Mouse (Mus musculus): ENCODE results near the gene Cobll1. TPM values are rescaled to one million over a fixed set of nuclear protein-coding genes. Genes with fewer than 3 reads are reported as not detected.
A peak's percentile ranks its signal among the peaks of the same experiment; 100 is the strongest.
"Not testable (repeated sequence)": the region's sequence is repeated elsewhere in the genome, so short reads cannot be mapped to it uniquely, and the experiment has no call there.

Cobll1 gene
- 10 to 100 TPM; 10.6 to 12.1 (median 10.7) TPM for total RNA-seq (2022)

- DNase-seq (ENCODE audit: low spot score in 2 of 2), result no peak
These were observed at the start of gene Cobll1 for GRCm38 (mm10) chr2:65238964-65239570. Gene Cobll1, minus strand, starts transcription at chr2:65239403.

DNA sequence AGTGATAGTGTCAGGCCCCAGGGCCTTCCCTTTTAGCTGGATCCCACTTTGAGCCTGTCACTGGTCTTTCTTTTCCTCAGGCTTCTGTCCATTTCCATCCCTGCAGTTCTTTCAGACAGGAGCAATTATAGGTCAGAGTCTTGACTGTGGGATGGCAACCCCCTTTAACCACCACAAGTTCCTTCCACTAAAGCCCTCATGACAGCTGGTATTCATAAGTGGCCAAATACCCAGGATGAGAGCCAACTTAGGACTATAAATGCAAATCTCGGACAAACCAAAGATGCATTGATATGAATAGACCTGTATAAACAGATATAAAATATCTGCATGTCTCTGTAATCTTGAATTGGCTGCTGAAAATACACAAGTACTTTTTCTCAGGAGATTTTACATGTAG is 49.5 kb upstream of the Cobll1 start:
- DNase-seq (ENCODE audit: low spot score in 2 of 2), result no peak

DNA sequence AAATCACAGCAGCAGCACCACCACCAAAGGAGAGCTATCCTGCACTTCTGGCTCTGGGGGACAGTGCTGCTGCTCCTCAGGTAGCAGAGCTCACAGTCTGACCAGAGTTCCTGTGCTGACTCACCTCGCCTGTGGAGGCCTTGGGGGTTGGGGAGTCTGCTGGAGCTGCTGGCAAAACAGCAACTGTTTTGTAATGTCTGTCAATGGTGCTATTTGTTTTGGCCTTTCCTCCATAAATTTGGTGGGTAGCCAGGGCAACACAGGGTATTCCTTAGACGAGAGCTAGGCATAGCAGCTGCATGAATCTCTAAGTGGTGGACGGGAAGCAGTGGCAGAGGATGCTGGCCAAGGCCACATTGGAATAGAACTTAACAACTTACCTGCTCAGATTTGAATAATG is 46.2 kb upstream of the Cobll1 start:
- DNase-seq (ENCODE audit: low spot score in 2 of 2), result peak in 1 of 2 experiments; percentile 25

- no peak for DNase-seq (ENCODE audit: low spot score in 2 of 2)
These were observed 43.8 kb upstream of the Cobll1 start for GRCm38 (mm10) chr2:65282979-65283378.

- DNase-seq (ENCODE audit: low spot score in 2 of 2), result no peak
These were observed 40.0 kb upstream of the Cobll1 start for GRCm38 (mm10) chr2:65279029-65279690.

- peak in 1 of 2 experiments; percentile 35 for DNase-seq (ENCODE audit: low spot score in 2 of 2)
These were observed 36.3 kb upstream of the Cobll1 start for GRCm38 (mm10) chr2:65275443-65276061.

DNA sequence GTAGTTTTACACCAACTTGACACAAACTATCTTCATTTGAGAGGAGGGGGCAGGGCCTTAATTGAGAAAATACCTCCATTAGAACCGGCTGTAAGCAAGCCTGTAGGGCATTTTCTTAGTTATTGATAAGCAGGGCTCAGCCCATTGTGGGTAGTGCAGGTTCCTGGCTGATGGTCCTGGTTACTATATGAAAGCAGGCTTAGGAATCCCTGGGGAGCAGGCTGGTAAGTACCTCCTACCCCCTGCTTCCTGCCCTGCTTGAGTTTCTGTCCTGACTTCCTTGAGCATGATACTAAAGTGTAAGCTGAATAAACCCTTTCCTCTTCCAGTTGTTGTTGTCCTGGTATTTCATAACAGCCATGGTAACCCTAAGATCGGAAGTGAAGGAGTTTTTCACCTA is 34.7 kb upstream of the Cobll1 start:
- no peak for DNase-seq (ENCODE audit: low spot score in 2 of 2)

DNA sequence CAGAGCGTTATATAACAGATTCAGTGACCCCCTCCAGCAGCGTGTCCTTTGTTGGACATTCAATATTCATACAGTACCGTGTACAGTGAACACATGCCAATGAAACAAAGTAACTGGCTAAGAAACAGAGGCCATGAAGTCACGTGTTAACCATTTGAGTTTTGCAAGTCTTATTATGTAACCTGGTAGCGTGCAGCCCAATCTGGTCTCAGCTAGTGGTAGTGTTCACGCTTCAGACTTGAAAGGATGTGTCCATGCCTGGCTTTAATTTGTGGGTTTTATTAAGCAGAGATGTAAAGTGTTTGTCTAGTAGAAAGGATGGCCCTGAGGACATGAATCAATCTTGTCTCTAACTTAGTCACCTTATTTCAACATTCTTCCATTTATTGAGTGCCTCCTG is 29.5 kb upstream of the Cobll1 start:
- DNase-seq (ENCODE audit: low spot score in 2 of 2), result no peak

DNA sequence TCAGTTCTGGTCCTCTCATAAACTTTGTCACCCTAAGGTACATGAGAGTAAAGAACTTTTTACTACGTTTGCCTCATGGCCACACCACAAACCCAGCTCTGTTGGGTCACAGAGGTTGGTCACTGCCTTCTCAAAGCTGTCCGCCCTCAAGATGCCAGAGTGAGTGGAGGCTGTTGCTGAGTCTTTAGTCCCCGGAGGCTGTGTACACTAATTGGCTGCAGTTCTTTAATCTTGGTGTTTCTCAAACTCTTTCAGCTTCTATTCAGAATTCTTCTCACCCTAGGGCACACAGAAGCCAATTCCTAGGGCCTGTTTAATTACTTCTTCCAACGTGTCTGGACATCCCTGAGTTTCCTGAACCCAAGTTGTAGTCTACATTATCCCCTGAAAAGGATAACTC is 28.6 kb upstream of the Cobll1 start:
- no peak for DNase-seq (ENCODE audit: low spot score in 2 of 2)

- DNase-seq (ENCODE audit: low spot score in 2 of 2), result no peak
These were observed 27.5 kb upstream of the Cobll1 start for GRCm38 (mm10) chr2:65266576-65267299.

GRCm38 (mm10) chr2:65262251-65262650 is 23.0 kb upstream of the Cobll1 start:
- DNase-seq (ENCODE audit: low spot score in 2 of 2), result no peak

DNA sequence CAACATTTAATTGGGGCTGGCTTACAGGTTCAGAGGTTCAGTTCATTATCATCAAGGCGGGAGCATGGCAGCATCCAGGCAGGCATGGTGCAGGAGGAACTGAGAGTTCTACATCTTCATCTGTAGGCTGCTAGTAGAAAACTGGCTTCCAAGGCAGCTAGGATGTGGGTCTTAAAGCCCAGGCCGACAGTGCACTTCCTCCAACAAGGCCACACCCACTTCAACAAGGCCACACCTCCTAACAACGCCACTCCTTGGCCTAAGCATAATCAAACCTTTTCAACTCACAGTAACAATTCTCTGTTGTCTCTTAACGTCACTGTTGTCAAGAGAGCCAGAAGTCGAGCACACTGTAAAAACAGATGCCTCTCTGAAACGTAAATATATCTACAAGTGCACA is 21.6 kb upstream of the Cobll1 start:
- DNase-seq (ENCODE audit: low spot score in 2 of 2), result not testable (repeated sequence)

DNA sequence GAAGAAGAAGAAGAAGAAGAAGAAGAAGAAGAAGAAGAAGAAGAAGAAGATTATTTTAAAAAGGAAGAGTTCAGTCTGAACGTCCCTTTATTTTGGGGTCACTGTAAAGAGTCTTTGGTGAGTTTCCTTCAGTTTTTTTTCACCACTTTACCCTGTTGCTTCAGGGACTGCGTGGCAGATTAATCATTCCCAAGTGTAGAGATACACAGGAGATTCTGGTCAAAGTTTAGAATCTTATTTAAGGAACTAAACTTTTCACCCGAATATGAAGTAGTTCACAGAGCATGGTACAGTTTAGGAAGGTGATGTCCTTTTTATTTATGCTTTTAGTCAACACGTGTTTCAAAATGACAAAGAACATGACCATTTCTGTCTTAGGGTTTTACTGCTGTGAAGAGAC is 21.2 kb upstream of the Cobll1 start:
- DNase-seq (ENCODE audit: low spot score in 2 of 2), result no peak

- no peak for DNase-seq (ENCODE audit: low spot score in 2 of 2)
These were observed 18.2 kb upstream of the Cobll1 start for GRCm38 (mm10) chr2:65257446-65257845.

DNA sequence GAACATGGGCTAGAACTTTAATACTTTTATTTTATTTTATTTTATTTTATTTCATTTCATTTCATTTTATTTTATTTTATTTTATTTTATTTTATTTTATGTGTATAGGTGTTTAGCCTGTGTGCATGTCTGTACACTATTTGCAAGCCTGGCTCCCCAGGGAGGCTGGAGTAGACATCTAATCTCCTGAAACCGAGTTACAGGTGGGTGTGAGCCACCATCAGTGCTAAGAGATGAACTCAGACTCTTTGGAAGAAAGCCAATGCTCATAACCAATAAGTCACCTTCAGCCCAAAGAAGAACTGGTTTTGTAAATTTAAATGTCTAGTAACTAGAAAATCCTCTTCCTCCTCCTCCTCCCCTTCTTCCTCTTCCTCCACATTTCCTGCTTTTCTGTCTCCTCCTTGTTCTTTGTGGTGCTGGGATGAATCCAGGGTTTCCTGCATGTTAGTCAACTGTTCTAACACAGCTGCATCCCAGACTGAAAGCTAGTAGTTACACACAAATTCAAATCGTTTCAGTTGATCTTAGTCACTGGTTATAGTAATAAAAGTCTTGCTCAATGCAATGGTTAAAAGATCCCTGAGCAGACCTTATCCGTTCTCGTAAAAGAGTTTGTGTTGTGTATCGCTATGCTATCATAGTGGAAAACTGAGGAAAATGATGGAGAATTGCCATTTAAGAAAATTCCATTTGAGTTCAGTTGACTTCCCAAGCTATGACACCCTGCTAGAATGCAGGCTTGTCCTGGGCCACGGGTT is 17.5 kb upstream of the Cobll1 start:
- DNase-seq (ENCODE audit: low spot score in 2 of 2), result no peak

DNA sequence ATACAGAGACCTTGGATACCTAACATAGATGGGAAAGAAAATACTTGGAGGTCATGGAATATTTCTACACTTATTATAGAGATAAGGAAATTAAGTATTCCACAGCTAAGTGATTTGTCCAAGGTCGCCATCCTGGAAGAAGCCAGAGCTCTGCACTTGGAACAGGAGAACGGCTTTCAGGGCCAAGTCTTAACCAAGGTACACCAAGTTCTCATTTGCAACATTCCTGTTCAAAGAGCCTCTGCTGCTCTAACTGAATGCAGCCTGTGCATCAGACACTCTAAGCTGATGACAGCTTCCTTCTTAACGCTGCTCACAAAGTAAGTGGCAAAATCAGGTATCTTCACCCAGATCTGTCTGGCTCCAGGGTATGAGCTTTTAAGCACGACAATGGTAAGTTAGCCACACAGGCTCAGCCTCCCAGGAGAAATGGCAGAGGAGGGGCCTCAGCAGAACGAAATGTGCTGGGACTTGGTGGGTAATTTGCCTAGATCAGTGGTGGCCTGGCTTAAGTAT is 11.4 kb upstream of the Cobll1 start:
- DNase-seq (ENCODE audit: low spot score in 2 of 2), result no peak

GRCm38 (mm10) chr2:65249575-65249974 is 10.4 kb upstream of the Cobll1 start:
- DNase-seq (ENCODE audit: low spot score in 2 of 2), result no peak

DNA sequence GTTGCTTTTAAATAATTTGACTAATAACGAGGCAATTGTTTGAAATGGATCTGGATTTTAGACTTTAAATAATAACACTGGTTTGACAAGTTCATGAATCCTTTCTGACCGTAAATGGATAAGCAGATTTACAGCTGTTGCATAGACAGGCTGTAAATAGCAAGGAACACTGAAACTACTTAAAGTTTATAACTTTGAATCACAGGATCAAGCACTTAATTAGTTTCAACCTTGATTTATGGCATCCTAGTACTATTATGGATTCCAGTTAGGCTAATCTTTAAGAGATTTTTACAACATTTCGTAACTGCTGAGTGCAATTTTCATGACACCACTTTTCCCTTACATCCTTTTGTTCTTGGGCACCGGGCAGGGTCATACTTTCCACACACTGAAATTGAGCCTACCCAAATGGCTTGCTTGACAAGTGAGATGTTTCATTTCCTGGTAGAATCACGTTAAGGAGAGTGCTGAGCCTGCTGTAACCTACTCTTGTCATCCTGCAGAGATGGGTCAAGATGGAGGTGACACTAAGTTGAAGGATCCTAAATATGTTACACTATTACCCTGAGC is 1.1 kb upstream of the Cobll1 start:
- no peak for DNase-seq (ENCODE audit: low spot score in 2 of 2)

DNA sequence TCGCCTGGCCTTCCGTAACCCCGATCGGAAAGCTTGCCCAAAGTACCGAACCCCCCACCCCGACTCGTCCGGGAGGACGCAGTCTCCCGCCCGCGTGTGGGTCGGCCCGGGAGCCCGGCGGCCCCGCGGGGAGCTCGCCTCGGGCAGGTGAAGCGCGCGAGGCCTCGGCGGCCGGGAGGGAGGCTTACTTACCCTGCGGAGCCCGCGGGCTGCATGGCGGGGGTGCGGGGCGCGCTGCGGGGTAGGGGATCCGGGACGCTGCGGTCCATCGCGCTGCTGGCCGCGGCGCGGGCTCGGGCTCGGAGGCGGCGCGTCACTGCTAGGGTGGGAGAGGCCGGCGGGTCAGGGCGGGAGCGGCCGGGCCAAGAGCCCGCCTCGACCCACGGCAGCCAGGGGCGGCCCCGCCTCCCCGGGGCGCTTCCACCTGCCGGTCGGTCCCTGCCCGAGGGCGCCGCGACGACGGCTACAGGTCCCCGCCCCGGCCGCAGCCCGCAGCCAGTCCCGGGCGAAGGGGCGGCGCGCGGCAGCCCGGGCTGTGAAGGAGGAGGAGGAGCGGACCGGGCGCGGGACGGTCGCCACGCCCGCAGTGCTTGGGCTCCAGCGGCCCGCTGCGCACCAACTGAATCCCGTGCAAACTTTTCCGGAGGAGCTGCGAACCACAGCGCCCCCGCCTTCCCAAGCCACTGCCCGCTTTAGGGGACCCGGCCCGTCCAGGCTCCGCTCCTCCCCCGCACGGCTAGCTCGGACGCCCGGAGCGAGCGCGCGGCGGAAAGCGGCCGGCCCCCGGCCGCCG is 836 bp downstream of the Cobll1 start:
- peak; percentile 38 to 41 for DNase-seq (ENCODE audit: low spot score in 2 of 2)

DNA sequence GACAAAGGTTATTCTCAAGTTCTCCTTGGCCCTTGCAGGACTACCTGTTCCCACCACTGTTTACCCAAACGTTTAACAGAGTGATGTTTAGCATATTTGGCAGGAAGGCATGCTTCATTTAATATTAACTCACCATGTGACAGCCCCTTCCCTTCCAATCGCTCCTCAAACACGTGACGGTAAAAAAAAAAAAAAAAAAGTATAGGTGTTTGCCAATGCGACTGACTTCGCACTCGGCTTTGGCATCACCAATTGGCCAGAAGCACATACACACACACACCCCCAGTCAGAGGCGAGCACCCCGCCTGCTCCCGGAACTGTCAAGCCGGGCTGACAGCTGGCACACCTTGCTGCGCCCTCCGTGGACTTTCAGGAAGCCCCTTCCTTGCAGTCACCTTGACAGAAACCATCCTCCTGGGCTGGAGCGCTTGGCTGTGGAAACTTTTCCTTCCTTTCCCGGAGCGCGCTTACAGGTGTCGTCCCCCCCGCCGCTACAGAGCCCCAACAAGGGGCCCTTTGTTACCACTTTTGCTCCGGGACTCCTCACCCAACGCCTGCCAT is 1.5 kb downstream of the Cobll1 start:
- no peak for DNase-seq (ENCODE audit: low spot score in 2 of 2)

Measured in layer of hippocampus, adult 8-10 months (tissue).